Mouse (Mus musculus): Measurements from ENCODE around the gene Mrpl2. TPM values are rescaled to one million over a fixed set of nuclear protein-coding genes. Genes with fewer than 3 reads are reported as not detected.

Gene Mrpl2
- polyA plus RNA-seq, 1 experiment, result 50.2 TPM

GRCm38 (mm10) chr17:46661981-46662380 lies 16.0 kb downstream of the Mrpl2 start:
- Histone ChIP-seq H3K27ac (ENCODE audit: control insufficient read depth, insufficient read depth, low read depth, low read length, poor library complexity) (no peak overlapping the region), H3K4me1 (ENCODE audit: control insufficient read depth, insufficient read depth, low read length) (no peaks in the 10 kb centered on the region), H3K4me3 (replicated peaks; ENCODE audit: control insufficient read depth, low read depth, low read length) (no peak overlapping the region)
- 92% methylated on average over 12 of the region's 12 CpGs for WGBS
- TF ChIP-seq CTCF (IDR thresholded peaks at IDR 0.05; ENCODE audit: control insufficient read depth, insufficient read depth, low read length) (no peak), POLR2A (IDR thresholded peaks at IDR 0.05; ENCODE audit: borderline replicate concordance, control insufficient read depth, low read depth, low read length) (no peak)

- Histone ChIP-seq H3K4me1 (ENCODE audit: control insufficient read depth, insufficient read depth, low read length) (no peaks in the 10 kb centered on the region), H3K4me3 (replicated peaks; ENCODE audit: control insufficient read depth, low read depth, low read length) (no peak overlapping the region), H3K27ac (ENCODE audit: control insufficient read depth, insufficient read depth, low read depth, low read length, poor library complexity) (no peak overlapping the region)
- TF ChIP-seq CTCF (IDR thresholded peaks at IDR 0.05; ENCODE audit: control insufficient read depth, insufficient read depth, low read length), result no peak
- TF ChIP-seq POLR2A (IDR thresholded peaks at IDR 0.05; ENCODE audit: borderline replicate concordance, control insufficient read depth, low read depth, low read length), result no peak
- WGBS, result 85% methylated on average over 5 of the region's 5 CpGs
These were observed 16.7 kb downstream of the Mrpl2 start for GRCm38 (mm10) chr17:46662730-46663129.

- TF ChIP-seq POLR2A (IDR thresholded peaks at IDR 0.05; ENCODE audit: borderline replicate concordance, control insufficient read depth, low read depth, low read length) (no peak), CTCF (IDR thresholded peaks at IDR 0.05; ENCODE audit: control insufficient read depth, insufficient read depth, low read length) (no peak)
- H3K4me3 ChIP-seq (replicated peaks; ENCODE audit: control insufficient read depth, low read depth, low read length), result no peak overlapping the region
- H3K4me1 ChIP-seq (ENCODE audit: control insufficient read depth, insufficient read depth, low read length), result no peaks in the 10 kb centered on the region
- H3K27ac ChIP-seq (ENCODE audit: control insufficient read depth, insufficient read depth, low read depth, low read length, poor library complexity), result no peak overlapping the region
- WGBS, result 95% methylated on average over 16 of the region's 16 CpGs
These were observed 21.7 kb downstream of the Mrpl2 start for GRCm38 (mm10) chr17:46667712-46668111.

DNA sequence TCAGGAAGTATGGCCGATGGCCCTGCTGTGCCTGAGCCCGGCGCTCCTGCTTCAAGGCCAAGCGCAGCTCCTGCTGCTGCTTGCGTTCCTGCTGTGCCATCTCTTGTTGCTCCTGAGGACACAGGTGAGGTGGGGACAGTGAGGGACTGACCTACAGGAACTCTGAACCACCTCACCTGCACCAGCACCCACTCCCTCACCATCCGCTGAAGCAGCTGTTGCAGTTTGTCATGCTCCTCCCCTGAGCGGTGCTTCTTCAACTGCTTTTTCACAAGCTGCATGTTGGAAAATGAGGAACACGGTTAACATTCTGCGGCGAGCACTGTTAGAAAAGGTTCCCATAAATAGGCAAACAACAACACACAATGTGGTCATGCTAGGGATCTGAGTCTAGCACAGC lies 23.9 kb downstream of the Mrpl2 start:
- no peak for TF ChIP-seq CTCF (IDR thresholded peaks at IDR 0.05; ENCODE audit: control insufficient read depth, insufficient read depth, low read length)
- no peak for TF ChIP-seq POLR2A (IDR thresholded peaks at IDR 0.05; ENCODE audit: borderline replicate concordance, control insufficient read depth, low read depth, low read length)

GRCm38 (mm10) chr17:46673850-46674529 lies 28.0 kb downstream of the Mrpl2 start, which contains the start of gene Rrp36:
Gene Rrp36, minus strand, starts transcription at chr17:46674352.
- TF ChIP-seq POLR2A (IDR thresholded peaks at IDR 0.05; ENCODE audit: borderline replicate concordance, control insufficient read depth, low read depth, low read length), result peak; percentile 90
- TF ChIP-seq CTCF (IDR thresholded peaks at IDR 0.05; ENCODE audit: control insufficient read depth, insufficient read depth, low read length), result no peak
- H3K4me1 ChIP-seq (ENCODE audit: control insufficient read depth, insufficient read depth, low read length), result peaks cover 1% of the 10 kb centered on the region; the same call in 1 of the 2 replicates
- WGBS, result under 1% methylated on average over 43 of the region's 43 CpGs
- H3K27ac ChIP-seq (ENCODE audit: control insufficient read depth, insufficient read depth, low read depth, low read length, poor library complexity), result peak within 1 kb of the TSS; percentile 63
- peak within 1 kb of the TSS; percentile 79 for H3K4me3 ChIP-seq (replicated peaks; ENCODE audit: control insufficient read depth, low read depth, low read length)

More for the DNA sequence above, 23.9 kb downstream of the Mrpl2 start:
- 93% methylated on average over 10 of the region's 10 CpGs for WGBS
- H3K4me3 ChIP-seq (replicated peaks; ENCODE audit: control insufficient read depth, low read depth, low read length), result no peak overlapping the region
- peaks cover 1% of the 10 kb centered on the region; the same call in 1 of the 2 replicates for H3K4me1 ChIP-seq (ENCODE audit: control insufficient read depth, insufficient read depth, low read length)
- no peak overlapping the region for H3K27ac ChIP-seq (ENCODE audit: control insufficient read depth, insufficient read depth, low read depth, low read length, poor library complexity)

GRCm38 (mm10) chr17:46674530-46675283 lies 28.7 kb downstream of the Mrpl2 start:
- Histone ChIP-seq H3K4me3 (replicated peaks; ENCODE audit: control insufficient read depth, low read depth, low read length) (peak overlapping the region; percentile 79), H3K27ac (ENCODE audit: control insufficient read depth, insufficient read depth, low read depth, low read length, poor library complexity) (peak overlapping the region; percentile 63), H3K4me1 (ENCODE audit: control insufficient read depth, insufficient read depth, low read length) (peaks cover 1% of the 10 kb centered on the region; the same call in 1 of the 2 replicates)
- no peak for TF ChIP-seq POLR2A (IDR thresholded peaks at IDR 0.05; ENCODE audit: borderline replicate concordance, control insufficient read depth, low read depth, low read length)
- 36% methylated on average over 15 of the region's 15 CpGs for WGBS

- Histone ChIP-seq H3K4me1 (ENCODE audit: control insufficient read depth, insufficient read depth, low read length) (peaks cover 6% of the 10 kb centered on the region), H3K27ac (ENCODE audit: control insufficient read depth, insufficient read depth, low read depth, low read length, poor library complexity) (no peak within 1 kb of the TSS), H3K4me3 (replicated peaks; ENCODE audit: control insufficient read depth, low read depth, low read length) (no peak within 1 kb of the TSS)
- WGBS, result 84% methylated on average over 9 of the region's 9 CpGs
- TF ChIP-seq POLR2A (IDR thresholded peaks at IDR 0.05; ENCODE audit: borderline replicate concordance, control insufficient read depth, low read depth, low read length) (no peak), CTCF (IDR thresholded peaks at IDR 0.05; ENCODE audit: control insufficient read depth, insufficient read depth, low read length) (no peak)
These were observed 32.4 kb downstream of the Mrpl2 start, which contains the start of gene Mea1 for GRCm38 (mm10) chr17:46678416-46678815. Gene Mea1, plus strand, starts transcription at chr17:46678793.

- Histone ChIP-seq H3K4me3 (replicated peaks; ENCODE audit: control insufficient read depth, low read depth, low read length) (no peak overlapping the region), H3K4me1 (ENCODE audit: control insufficient read depth, insufficient read depth, low read length) (peaks cover 6% of the 10 kb centered on the region), H3K27ac (ENCODE audit: control insufficient read depth, insufficient read depth, low read depth, low read length, poor library complexity) (no peak overlapping the region)
- TF ChIP-seq CTCF (IDR thresholded peaks at IDR 0.05; ENCODE audit: control insufficient read depth, insufficient read depth, low read length), result no peak
- TF ChIP-seq POLR2A (IDR thresholded peaks at IDR 0.05; ENCODE audit: borderline replicate concordance, control insufficient read depth, low read depth, low read length), result no peak
- 80% methylated on average over 9 of the region's 9 CpGs for WGBS
These were observed 32.9 kb downstream of the Mrpl2 start for GRCm38 (mm10) chr17:46678911-46679310.
